Mouse (Mus musculus): ENCODE results near the gene Map1s.

Gene Map1s

DNA sequence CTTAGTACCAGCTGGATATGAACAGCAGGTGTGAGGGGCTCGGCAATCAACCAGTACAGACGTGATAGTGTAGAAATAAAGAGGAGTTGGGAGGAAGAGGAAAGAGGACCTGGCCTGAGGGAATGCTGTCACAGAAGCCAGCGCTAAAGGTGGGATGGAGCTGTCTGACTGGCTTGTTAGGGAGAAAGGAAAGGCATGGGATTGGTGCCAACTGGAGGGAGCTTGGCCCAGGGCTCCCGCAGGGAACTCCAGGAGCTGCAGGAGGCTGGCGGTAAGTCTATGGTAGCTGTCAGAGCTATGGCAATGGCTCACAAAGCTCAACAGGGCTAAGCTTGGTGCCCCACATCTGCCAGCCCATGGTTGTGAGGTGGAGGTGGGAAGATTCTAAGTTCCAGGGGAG is 3.5 kb upstream of the Map1s start:
- no peak for DNase-seq (ENCODE audit: low read depth, low spot score)
- H3K36me3 ChIP-seq (ENCODE audit: control insufficient read depth, insufficient read depth, low read length, poor library complexity, severe bottlenecking) = no peaks in the 10 kb centered on the region

DNA sequence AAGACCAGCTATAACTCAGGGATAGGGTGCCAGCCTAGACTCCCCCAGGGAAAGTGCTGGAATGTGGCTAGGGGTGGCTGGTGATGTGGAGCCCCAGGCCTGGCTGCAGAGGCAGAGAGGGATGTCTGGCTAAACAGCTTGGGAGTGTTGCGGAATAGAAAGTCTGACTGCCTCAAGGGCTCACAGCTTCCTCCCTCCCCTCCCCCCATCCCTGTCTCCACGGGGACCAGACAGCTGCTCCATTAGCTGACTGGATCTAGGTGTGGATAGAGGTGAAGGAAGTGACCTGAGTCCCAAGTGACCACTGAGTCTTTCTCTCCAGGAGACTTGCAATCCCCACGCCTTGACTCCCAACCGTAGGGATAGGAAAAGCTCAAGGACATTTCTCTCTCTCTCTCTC is 2.6 kb upstream of the Map1s start:
- no peak for DNase-seq (ENCODE audit: low read depth, low spot score)

More for the DNA sequence above, 3.5 kb upstream of the Map1s start:
- no peaks in the 10 kb centered on the region for H3K27me3 ChIP-seq (ENCODE audit: control insufficient read depth, insufficient read depth, low read length, poor library complexity, severe bottlenecking)

GRCm38 (mm10) chr8:70903582-70903981 is 2.1 kb upstream of the Map1s start:
- H3K36me3 ChIP-seq (ENCODE audit: control insufficient read depth, insufficient read depth, low read length, poor library complexity, severe bottlenecking) = no peaks in the 10 kb centered on the region
- H3K27me3 ChIP-seq (ENCODE audit: control insufficient read depth, insufficient read depth, low read length, poor library complexity, severe bottlenecking) = no peaks in the 10 kb centered on the region
- no peak for DNase-seq (ENCODE audit: low read depth, low spot score)

More for the DNA sequence above, 2.6 kb upstream of the Map1s start:
- Histone ChIP-seq H3K36me3 (ENCODE audit: control insufficient read depth, insufficient read depth, low read length, poor library complexity, severe bottlenecking) (no peaks in the 10 kb centered on the region), H3K27me3 (ENCODE audit: control insufficient read depth, insufficient read depth, low read length, poor library complexity, severe bottlenecking) (no peaks in the 10 kb centered on the region)

DNA sequence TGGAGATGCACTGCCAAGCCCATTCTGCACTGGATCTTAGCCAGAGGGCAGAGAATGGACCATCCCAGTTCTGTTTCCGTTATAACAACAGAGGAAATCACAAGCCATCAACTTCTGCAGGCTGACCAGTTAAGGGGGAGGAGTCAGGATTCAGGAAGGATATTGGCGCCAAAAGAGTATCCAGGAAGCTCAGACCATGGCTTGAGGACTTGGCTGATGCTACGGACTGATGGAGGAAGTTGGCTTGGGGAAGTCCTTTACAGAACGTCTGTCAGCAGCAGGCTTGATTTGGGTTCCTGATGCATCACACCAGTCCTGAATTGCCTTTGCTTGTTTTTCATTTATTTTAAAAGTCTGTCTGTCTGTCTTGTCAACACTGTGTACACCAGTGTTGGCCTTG is 1.2 kb upstream of the Map1s start:
- H3K36me3 ChIP-seq (ENCODE audit: control insufficient read depth, insufficient read depth, low read length, poor library complexity, severe bottlenecking) = no peaks in the 10 kb centered on the region
- no peaks in the 10 kb centered on the region for H3K27me3 ChIP-seq (ENCODE audit: control insufficient read depth, insufficient read depth, low read length, poor library complexity, severe bottlenecking)
- DNase-seq (ENCODE audit: low read depth, low spot score) = peak; percentile 29

- Histone ChIP-seq H3K27me3 (ENCODE audit: control insufficient read depth, insufficient read depth, low read length, poor library complexity, severe bottlenecking) (no peaks in the 10 kb centered on the region), H3K36me3 (ENCODE audit: control insufficient read depth, insufficient read depth, low read length, poor library complexity, severe bottlenecking) (no peaks in the 10 kb centered on the region)
- DNase-seq (ENCODE audit: low read depth, low spot score) = peak; percentile 15
Measured at GRCm38 (mm10) chr8:70905463-70905830, 285 bp upstream of the Map1s start.

GRCm38 (mm10) chr8:70907518-70907917 is 1.8 kb downstream of the Map1s start:
- H3K27me3 ChIP-seq (ENCODE audit: control insufficient read depth, insufficient read depth, low read length, poor library complexity, severe bottlenecking) = no peaks in the 10 kb centered on the region
- DNase-seq (ENCODE audit: low read depth, low spot score) = no peak
- H3K36me3 ChIP-seq (ENCODE audit: control insufficient read depth, insufficient read depth, low read length, poor library complexity, severe bottlenecking) = no peaks in the 10 kb centered on the region

DNA sequence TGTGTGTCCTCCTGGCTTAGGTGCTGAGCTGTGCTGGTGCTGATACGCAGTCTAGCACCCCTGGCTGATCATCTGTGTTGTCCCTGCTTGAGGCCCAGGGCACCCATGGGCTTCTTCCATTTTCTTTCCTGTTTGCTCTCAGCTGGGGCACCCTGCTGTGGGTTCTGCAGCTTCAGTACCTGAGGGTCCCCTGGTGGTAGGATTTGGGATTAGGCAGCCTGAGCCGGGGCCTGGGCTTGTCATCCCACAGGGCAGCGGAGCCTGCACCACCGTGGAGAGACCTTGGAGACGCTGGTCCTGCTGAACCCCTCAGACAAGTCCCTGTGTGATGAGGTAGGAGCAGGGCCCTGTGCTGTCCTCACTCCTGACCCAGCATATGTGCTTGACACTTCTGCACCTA is 5.9 kb downstream of the Map1s start:
- DNase-seq (ENCODE audit: low read depth, low spot score) = no peak

GRCm38 (mm10) chr8:70912955-70913354 is 7.2 kb downstream of the Map1s start:
- H3K27me3 ChIP-seq (ENCODE audit: control insufficient read depth, insufficient read depth, low read length, poor library complexity, severe bottlenecking) = no peaks in the 10 kb centered on the region
- DNase-seq (ENCODE audit: low read depth, low spot score) = no peak
- H3K36me3 ChIP-seq (ENCODE audit: control insufficient read depth, insufficient read depth, low read length, poor library complexity, severe bottlenecking) = peaks cover 5% of the 10 kb centered on the region; the same call in 1 of the 2 replicates

More for the DNA sequence above, 5.9 kb downstream of the Map1s start:
- Histone ChIP-seq H3K36me3 (ENCODE audit: control insufficient read depth, insufficient read depth, low read length, poor library complexity, severe bottlenecking) (peaks cover 2% of the 10 kb centered on the region; the same call in 1 of the 2 replicates), H3K27me3 (ENCODE audit: control insufficient read depth, insufficient read depth, low read length, poor library complexity, severe bottlenecking) (no peaks in the 10 kb centered on the region)

GRCm38 (mm10) chr8:70913523-70913922 is 7.8 kb downstream of the Map1s start:
- H3K36me3 ChIP-seq (ENCODE audit: control insufficient read depth, insufficient read depth, low read length, poor library complexity, severe bottlenecking) = peaks cover 5% of the 10 kb centered on the region; the same call in 1 of the 2 replicates
- no peak for DNase-seq (ENCODE audit: low read depth, low spot score)

DNA sequence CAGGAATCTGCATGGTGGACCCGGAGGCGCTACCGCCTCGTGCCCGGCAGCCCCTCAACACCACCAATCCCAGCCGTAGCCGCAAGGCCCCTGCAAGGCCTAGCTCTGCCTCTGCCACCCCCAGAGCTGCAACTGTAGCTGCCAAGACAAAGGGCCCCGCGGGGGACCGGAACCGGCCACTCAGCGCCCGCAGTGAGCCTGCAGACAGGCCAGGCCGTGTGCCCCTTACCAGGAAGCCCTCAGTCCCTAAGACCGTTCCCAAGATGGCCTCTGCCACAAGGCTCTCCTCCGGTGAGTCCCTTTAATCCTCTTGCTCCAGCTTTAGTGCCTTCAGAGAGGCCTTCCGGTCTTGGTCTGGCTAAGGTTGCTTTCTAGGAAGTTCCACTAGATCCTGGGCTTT is 9.0 kb downstream of the Map1s start:
- DNase-seq (ENCODE audit: low read depth, low spot score) = no peak
- Histone ChIP-seq H3K27me3 (ENCODE audit: control insufficient read depth, insufficient read depth, low read length, poor library complexity, severe bottlenecking) (no peaks in the 10 kb centered on the region), H3K36me3 (ENCODE audit: control insufficient read depth, insufficient read depth, low read length, poor library complexity, severe bottlenecking) (peaks cover 5% of the 10 kb centered on the region)

More at GRCm38 (mm10) chr8:70913523-70913922, 7.8 kb downstream of the Map1s start:
- no peaks in the 10 kb centered on the region for H3K27me3 ChIP-seq (ENCODE audit: control insufficient read depth, insufficient read depth, low read length, poor library complexity, severe bottlenecking)

DNA sequence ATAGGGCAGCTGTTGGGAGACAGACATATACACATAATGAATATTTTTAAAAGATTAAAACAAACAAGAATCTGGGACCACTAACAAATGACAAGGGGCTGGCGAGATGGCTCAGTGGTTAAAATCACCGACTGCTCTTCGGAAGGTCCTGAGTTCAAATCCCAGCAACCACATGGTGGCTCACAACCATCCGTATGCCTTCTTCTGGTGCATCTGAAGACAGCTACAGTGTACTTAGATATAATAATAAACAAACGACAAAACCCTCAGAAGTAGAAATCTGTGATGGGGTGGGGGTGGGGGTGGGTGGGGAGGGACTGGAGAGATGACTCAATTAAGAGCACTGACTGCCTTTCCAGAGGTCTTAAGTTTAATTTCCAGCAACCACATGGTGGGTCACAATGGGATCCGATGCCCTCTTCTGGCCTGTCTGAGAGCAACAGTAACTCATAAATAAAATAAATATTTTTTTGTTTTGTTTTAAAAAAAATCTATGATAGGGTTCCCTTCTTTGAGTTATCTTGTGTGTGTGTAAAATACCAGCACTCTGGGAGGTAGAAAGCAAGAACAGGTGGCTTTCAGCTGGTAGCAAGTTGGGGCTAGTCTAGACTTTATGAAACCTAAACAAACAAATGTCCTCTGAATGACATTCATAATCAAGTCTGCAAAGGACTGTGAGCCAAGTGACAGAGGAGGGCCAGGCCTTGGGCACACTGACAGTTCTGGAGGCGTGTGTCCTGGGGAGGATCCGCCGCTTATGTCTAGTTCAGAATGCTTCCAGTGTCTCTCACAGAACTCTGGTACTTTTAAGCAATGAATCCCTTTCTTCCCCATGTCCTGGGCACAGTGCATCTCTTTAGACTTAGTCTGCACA is 14.6 kb downstream of the Map1s start:
- no peak for DNase-seq (ENCODE audit: low read depth, low spot score)
- peaks cover 5% of the 10 kb centered on the region for H3K36me3 ChIP-seq (ENCODE audit: control insufficient read depth, insufficient read depth, low read length, poor library complexity, severe bottlenecking)
- no peaks in the 10 kb centered on the region for H3K27me3 ChIP-seq (ENCODE audit: control insufficient read depth, insufficient read depth, low read length, poor library complexity, severe bottlenecking)

GRCm38 (mm10) chr8:70924151-70924550 is 18.4 kb downstream of the Map1s start:
- H3K27me3 ChIP-seq (ENCODE audit: control insufficient read depth, insufficient read depth, low read length, poor library complexity, severe bottlenecking) = no peaks in the 10 kb centered on the region
- DNase-seq (ENCODE audit: low read depth, low spot score) = no peak
- no peaks in the 10 kb centered on the region for H3K36me3 ChIP-seq (ENCODE audit: control insufficient read depth, insufficient read depth, low read length, poor library complexity, severe bottlenecking)

DNA sequence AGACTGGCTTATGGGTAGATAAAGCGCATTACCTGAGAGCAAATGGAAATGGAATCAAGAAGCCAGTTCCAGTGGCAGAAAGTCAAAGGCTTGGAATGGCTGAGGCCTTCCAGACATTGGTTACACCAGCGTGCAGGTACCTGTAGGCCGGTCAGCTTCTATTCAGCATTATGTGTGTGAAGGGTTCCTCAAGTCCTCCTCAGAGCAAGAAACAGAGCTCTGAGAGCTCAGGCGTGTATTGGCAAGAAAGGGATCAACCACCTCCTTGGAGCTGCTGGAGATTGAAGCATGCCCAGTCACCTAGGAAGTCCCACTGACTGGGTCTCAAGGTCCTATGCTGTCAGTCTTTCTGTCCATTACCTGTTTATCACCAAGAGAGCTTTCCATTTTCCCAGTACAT is 20.0 kb downstream of the Map1s start:
- no peak for DNase-seq (ENCODE audit: low read depth, low spot score)
- no peaks in the 10 kb centered on the region for H3K36me3 ChIP-seq (ENCODE audit: control insufficient read depth, insufficient read depth, low read length, poor library complexity, severe bottlenecking)
- H3K27me3 ChIP-seq (ENCODE audit: control insufficient read depth, insufficient read depth, low read length, poor library complexity, severe bottlenecking) = no peaks in the 10 kb centered on the region

- H3K27me3 ChIP-seq (ENCODE audit: control insufficient read depth, insufficient read depth, low read length, poor library complexity, severe bottlenecking) = no peaks in the 10 kb centered on the region
- DNase-seq (ENCODE audit: low read depth, low spot score) = no peak
Measured at GRCm38 (mm10) chr8:70926396-70926795, 20.7 kb downstream of the Map1s start.

GRCm38 (mm10) chr8:70928096-70928495 is 22.4 kb downstream of the Map1s start:
- DNase-seq (ENCODE audit: low read depth, low spot score) = no peak
- Histone ChIP-seq H3K27me3 (ENCODE audit: control insufficient read depth, insufficient read depth, low read length, poor library complexity, severe bottlenecking) (no peaks in the 10 kb centered on the region), H3K36me3 (ENCODE audit: control insufficient read depth, insufficient read depth, low read length, poor library complexity, severe bottlenecking) (no peaks in the 10 kb centered on the region)

More at GRCm38 (mm10) chr8:70926396-70926795, 20.7 kb downstream of the Map1s start:
- no peaks in the 10 kb centered on the region for H3K36me3 ChIP-seq (ENCODE audit: control insufficient read depth, insufficient read depth, low read length, poor library complexity, severe bottlenecking)
